Mouse (Mus musculus): ENCODE data around the gene Polr3f.

DNA sequence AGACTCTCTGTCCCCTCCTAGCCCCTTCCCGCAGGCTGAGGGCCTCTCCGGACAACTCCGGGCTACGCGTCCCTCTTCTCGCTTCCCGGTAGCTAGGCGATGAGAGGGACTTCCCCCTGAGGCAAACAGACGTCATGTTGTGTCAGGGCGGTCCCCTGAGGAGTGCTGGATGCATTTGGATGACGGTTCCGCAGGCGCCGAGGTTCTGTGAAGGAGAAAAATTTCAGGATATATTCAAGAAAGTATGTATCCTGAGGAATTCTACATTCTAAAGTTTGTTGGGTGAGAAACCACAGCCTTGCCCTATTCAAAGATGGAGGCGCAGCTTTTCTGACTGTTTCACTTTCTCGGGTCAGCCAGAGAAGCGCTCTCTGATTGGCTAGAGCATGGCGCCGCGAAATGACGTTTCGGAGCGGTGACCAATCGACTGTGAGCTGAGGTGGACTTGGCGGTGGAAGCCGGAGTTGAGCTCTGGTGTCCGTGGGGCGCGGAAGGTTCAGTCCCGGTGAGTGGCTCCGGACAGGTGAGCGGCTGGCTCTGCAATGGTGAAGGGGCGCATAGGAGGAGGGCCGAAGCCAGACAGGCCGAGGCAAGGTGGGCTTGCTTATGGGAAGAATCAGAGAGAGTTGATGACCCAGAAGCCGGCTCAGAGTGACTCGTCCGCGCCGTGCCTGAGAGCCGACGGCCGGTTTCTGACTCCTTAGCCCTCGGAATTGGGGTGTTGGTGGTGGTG lies 28.5 kb downstream of the Polr3f start, which contains the start of gene Sec23b:
- TF ChIP-seq CTCF (IDR thresholded peaks at IDR 0.05; ENCODE audit: low read depth, low read length) (no peak), POLR2A (IDR thresholded peaks at IDR 0.05; ENCODE audit: insufficient read depth, low read length) (peak; percentile 75), EP300 (IDR thresholded peaks at IDR 0.05; ENCODE audit: insufficient read depth, low read depth, low read length) (0 out of 2 replicates have a peak, but pooled peaks have one; percentile 15)
